Mouse (Mus musculus) kidney, embryonic 14.5 days (tissue): ENCODE measurements around the gene Ino80. TPM values are rescaled to one million over a fixed set of nuclear protein-coding genes. Genes with fewer than 3 reads are reported as not detected.
A peak's percentile ranks its signal among the peaks of the same experiment; 100 is the strongest.

Experiments used
- ATAC-seq: fragments of 200-750 bp; cut with Nextera tagmentation; 2 replicates; pipeline ENCODE4 v1.8.0; 2017; ENCODE audit warnings: moderate number of reproducible peaks, mild to moderate bottlenecking, moderate TSS enrichment, moderate library complexity; ENCODE audit not compliant: low FRiP score, low TSS enrichment
- H3K27ac ChIP-seq: fragments of 300-500 bp; sonication (generic); 2 replicates; pipeline ENCODE4 v1.5.1; 2014; ENCODE audit warnings: low read depth, mild to moderate bottlenecking, low read length, moderate library complexity, mixed read lengths
- H3K27me3 ChIP-seq: fragments of 300-500 bp; sonication (generic); 2 replicates; pipeline ENCODE4 v1.6.1; 2014; ENCODE audit warnings: mild to moderate bottlenecking, low read length; ENCODE audit not compliant: control insufficient read depth, insufficient read depth
- H3K36me3 ChIP-seq: fragments of 300-500 bp; sonication (generic); 2 replicates; pipeline ENCODE4 v1.6.1; 2014; ENCODE audit warnings: low read length, mixed read lengths; ENCODE audit not compliant: control insufficient read depth, insufficient read depth
- H3K4me1 ChIP-seq: fragments of 300-500 bp; sonication (generic); 2 replicates; pipeline ENCODE4 v1.6.1; 2014; ENCODE audit warnings: low read length, mixed read lengths; ENCODE audit not compliant: control insufficient read depth, insufficient read depth
- H3K4me2 ChIP-seq: fragments of 300-500 bp; sonication (generic); replicated peaks from 2 replicates; pipeline ENCODE4 v1.6.1; 2014; ENCODE audit warnings: low read depth, mild to moderate bottlenecking, low read length
- H3K4me3 ChIP-seq: fragments of 300-500 bp; sonication (generic); 2 replicates; pipeline ENCODE4 v1.5.1; 2014; ENCODE audit warnings: mild to moderate bottlenecking, low read length
- H3K9ac ChIP-seq: fragments of 300-500 bp; sonication (generic); 2 replicates; pipeline ENCODE4 v1.6.1; 2014; ENCODE audit warnings: low read depth, mild to moderate bottlenecking, low read length, moderate library complexity
- H3K9me3 ChIP-seq: fragments of 300-500 bp; sonication (generic); 2 replicates; pipeline ENCODE4 v1.6.1; 2016; ENCODE audit warnings: low read length; ENCODE audit not compliant: control insufficient read depth
- whole genome bisulfite sequencing: fragments of 180-500 bp; shearing (Covaris S2); extraction: QIAGEN DNeasy Blood & Tissue Kit; methylation state at CpG from one replicate; pipeline ENCODE4 v1.1.7; 2014; 5-methylcytosine and 5-hydroxymethylcytosine counted together
- polyA plus RNA-seq: library from polyadenylated mRNA; unstranded; fragments of >200 nt; fragmentation: Nextera tagmentation; extraction: Ambion mirVana; gene quantifications from 2 replicates; pipeline ENCODE4 v1.2.1, GENCODE M21; 2014

The Ino80 gene
- polyA plus RNA-seq, 1 experiment from 2014 or later: 8.4 TPM

DNA sequence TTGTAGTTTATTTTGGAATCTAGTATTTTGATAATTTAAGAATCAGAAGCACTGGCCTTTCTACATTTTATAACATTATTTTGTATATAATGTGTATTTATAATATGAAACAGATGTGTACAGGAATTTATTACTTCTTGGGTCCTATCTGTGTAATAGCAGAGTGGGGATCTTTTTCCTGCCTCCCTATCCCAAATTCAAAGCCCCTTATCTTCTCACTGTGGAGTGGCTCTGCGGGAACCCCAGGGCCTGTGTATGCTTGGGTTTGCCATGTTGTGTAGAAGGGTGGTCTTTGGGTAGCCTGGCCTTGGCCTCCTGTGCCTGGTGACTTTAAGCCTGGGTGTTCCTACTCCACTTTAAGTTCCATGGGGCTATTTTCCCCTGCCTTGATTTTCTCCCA, 142.0 kb downstream of the Ino80 start:
- ATAC-seq: no peak
- H3K27me3 ChIP-seq: peaks cover 10% of the 10 kb centered on the region
- no peaks in the 10 kb centered on the region for H3K9me3 ChIP-seq
- no peak overlapping the region for H3K27ac ChIP-seq
- H3K36me3 ChIP-seq: no peaks in the 10 kb centered on the region
- WGBS: 95% methylated on average over 1 of the region's 1 CpGs
- H3K4me3 ChIP-seq: no peak overlapping the region
- H3K9ac ChIP-seq: no peak overlapping the region
- no peak overlapping the region for H3K4me2 ChIP-seq
- peaks cover 3% of the 10 kb centered on the region; the same call in 1 of the 2 replicates for H3K4me1 ChIP-seq

DNA sequence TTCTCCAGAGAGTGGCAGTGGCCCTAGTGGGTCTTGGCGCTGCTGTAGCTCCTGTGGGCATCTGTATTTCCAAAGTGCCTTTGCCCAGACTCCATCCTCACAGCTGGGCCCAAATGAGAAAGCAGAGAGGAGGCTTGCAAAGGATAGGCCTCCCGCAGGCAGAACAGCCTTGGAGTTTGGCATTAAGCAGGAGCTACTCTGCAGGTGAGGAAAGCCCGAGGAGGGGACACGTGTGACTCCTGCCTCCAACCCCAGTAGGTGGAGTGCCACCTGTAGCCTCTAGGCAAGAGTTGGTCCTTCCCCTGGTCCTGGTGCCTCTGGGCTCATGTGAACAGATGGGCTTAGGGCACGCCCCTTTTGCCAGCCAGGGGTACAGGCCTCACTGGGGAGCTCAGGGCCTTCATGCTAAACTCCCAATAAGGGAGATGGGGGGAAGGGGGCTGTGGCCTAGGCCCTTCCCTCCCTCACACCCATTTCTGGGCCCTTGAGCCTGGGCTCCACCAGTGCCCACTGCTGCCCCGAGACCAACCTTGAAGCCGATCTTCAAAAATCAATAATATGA, 142.4 kb downstream of the Ino80 start:
- H3K4me1 ChIP-seq: peaks cover 3% of the 10 kb centered on the region; the same call in 1 of the 2 replicates
- no peak overlapping the region for H3K4me2 ChIP-seq
- H3K27me3 ChIP-seq: peaks cover 13% of the 10 kb centered on the region
- H3K9me3 ChIP-seq: no peaks in the 10 kb centered on the region
- H3K4me3 ChIP-seq: no peak overlapping the region
- no peak overlapping the region for H3K27ac ChIP-seq
- H3K36me3 ChIP-seq: no peaks in the 10 kb centered on the region
- 78% methylated on average over 7 of the region's 7 CpGs for WGBS
- H3K9ac ChIP-seq: no peak overlapping the region
- ATAC-seq: no peak

DNA sequence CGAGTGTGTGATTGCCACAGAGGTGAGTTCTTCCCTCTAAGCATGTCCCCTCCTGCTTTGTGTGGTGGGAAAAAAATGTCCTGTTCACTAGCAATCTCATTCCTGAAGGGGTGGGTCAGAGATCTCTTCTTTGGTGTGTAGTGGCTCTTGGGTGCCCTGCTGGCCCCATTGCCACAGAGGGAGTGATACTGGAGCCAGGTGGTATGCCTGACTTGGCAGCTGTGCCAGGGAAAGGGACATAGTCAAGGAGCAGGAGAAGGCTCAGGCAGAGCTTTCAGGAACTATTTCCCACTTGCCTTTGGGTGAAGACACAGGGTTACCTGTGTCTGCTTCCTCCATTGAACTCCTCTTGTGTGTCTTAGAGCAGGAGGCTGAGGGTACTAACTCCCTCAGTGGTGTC, 143.4 kb downstream of the Ino80 start:
- peaks cover 15% of the 10 kb centered on the region for H3K27me3 ChIP-seq
- no peak overlapping the region for H3K4me3 ChIP-seq

DNA sequence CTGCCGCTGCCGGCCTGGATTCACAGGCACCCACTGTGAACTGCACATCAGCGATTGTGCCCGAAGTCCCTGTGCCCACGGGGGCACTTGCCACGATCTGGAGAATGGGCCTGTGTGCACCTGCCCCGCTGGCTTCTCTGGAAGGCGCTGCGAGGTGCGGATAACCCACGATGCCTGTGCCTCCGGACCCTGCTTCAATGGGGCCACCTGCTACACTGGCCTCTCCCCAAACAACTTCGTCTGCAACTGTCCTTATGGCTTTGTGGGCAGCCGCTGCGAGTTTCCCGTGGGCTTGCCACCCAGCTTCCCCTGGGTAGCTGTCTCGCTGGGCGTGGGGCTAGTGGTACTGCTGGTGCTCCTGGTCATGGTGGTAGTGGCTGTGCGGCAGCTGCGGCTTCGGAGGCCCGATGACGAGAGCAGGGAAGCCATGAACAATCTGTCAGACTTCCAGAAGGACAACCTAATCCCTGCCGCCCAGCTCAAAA, 145.3 kb downstream of the Ino80 start:
- Histone ChIP-seq H3K9me3 (no peaks in the 10 kb centered on the region), H3K36me3 (no peaks in the 10 kb centered on the region), H3K9ac (no peak overlapping the region), H3K27me3 (peaks cover 35% of the 10 kb centered on the region), H3K27ac (no peak overlapping the region), H3K4me3 (no peak overlapping the region), H3K4me1 (no peaks in the 10 kb centered on the region), H3K4me2 (no peak overlapping the region)
- ATAC-seq: no peak
- 77% methylated on average over 24 of the region's 24 CpGs for WGBS

More for the DNA sequence above, 143.4 kb downstream of the Ino80 start:
- no peaks in the 10 kb centered on the region for H3K36me3 ChIP-seq
- no peak overlapping the region for H3K9ac ChIP-seq
- H3K4me2 ChIP-seq: no peak overlapping the region
- H3K9me3 ChIP-seq: no peaks in the 10 kb centered on the region
- H3K4me1 ChIP-seq: peaks cover 3% of the 10 kb centered on the region; the same call in 1 of the 2 replicates
- WGBS: 44% methylated on average over 1 of the region's 1 CpGs
- ATAC-seq: no peak
- H3K27ac ChIP-seq: no peak overlapping the region

DNA sequence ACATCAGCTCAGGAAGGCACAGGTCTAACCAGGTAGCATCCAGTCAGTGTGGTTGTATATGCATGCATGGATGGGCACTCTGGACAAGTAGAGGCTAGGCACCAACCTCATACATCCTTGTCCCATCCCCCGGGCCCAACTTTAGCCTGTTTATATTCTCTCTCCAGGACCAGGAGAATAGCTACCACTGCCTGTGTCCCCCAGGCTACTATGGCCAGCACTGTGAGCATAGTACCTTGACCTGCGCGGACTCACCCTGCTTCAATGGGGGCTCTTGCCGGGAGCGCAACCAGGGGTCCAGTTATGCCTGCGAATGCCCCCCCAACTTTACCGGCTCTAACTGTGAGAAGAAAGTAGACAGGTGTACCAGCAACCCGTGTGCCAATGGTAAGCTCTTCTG, 146.7 kb downstream of the Ino80 start:
- Histone ChIP-seq H3K27me3 (peaks cover 49% of the 10 kb centered on the region), H3K4me2 (no peak overlapping the region)

DNA sequence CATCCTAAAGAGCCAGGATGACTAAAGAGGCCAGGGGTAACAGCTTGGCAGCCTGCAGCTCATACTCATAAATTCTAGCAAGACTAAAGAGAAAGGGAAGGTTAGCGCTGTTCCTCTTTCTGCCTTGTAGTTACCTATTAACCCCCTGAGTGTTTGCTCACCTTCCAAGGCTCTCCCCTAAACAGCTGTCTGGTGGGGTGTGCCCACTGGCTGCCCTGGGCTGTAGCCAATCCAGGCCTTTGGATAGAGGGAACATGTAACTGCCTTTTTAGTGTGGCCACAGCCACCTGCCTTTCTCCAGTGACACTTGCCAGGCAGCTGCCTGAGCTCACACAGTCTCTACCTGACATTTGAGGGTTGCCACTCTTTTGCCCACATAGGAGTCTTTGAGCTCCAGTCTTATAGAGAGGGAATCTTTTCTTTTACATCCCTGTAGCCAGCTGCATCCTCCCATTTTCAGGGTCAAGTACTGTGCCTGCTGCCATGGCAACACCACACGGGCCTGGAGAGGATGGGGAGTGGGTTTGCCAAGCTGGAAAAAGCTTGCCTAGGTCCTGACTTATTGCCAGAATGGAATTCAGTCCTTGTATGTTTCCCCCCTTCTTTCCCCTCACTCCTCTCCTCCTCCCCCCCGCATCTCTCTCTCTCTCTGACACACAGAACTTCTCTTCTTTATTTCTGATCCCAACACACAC, 148.2 kb downstream of the Ino80 start:
- WGBS: 46% methylated on average over 3 of the region's 3 CpGs
- Histone ChIP-seq H3K27ac (no peak overlapping the region), H3K27me3 (peaks cover 64% of the 10 kb centered on the region), H3K9ac (no peak overlapping the region), H3K36me3 (no peaks in the 10 kb centered on the region), H3K4me1 (peaks cover 26% of the 10 kb centered on the region), H3K4me2 (peak overlapping the region; percentile 75; the same call in 1 of the 2 replicates), H3K4me3 (no peak overlapping the region), H3K9me3 (no peaks in the 10 kb centered on the region)
- no peak for ATAC-seq

More for the DNA sequence above, 146.7 kb downstream of the Ino80 start:
- Histone ChIP-seq H3K4me3 (no peak overlapping the region), H3K9ac (no peak overlapping the region), H3K36me3 (no peaks in the 10 kb centered on the region), H3K4me1 (peaks cover 13% of the 10 kb centered on the region), H3K27ac (no peak overlapping the region), H3K9me3 (no peaks in the 10 kb centered on the region)
- 92% methylated on average over 8 of the region's 8 CpGs for WGBS
- ATAC-seq: no peak

DNA sequence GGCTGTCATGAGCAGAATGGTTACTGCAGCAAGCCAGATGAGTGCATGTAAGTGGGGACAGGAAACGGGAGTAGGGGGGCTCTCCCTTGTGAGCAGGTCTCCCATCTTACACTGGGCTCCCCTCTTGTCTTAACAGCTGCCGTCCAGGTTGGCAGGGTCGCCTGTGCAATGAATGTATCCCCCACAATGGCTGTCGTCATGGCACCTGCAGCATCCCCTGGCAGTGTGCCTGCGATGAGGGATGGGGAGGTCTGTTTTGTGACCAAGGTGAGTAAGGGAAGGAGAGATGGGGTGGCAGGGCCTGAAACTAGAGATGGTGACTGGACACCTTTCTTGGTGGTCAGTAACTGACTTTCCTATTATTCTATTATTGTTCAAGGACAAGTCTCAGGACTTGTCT, 148.9 kb downstream of the Ino80 start:
- Histone ChIP-seq H3K27me3 (peaks cover 71% of the 10 kb centered on the region), H3K9me3 (no peaks in the 10 kb centered on the region), H3K4me2 (peak overlapping the region; percentile 75; the same call in 1 of the 2 replicates), H3K36me3 (no peaks in the 10 kb centered on the region), H3K4me1 (peaks cover 31% of the 10 kb centered on the region), H3K9ac (no peak overlapping the region), H3K27ac (no peak overlapping the region), H3K4me3 (peak overlapping the region; percentile 51; the same call in 1 of the 2 replicates)
- no peak for ATAC-seq
- WGBS: 37% methylated on average over 5 of the region's 5 CpGs

DNA sequence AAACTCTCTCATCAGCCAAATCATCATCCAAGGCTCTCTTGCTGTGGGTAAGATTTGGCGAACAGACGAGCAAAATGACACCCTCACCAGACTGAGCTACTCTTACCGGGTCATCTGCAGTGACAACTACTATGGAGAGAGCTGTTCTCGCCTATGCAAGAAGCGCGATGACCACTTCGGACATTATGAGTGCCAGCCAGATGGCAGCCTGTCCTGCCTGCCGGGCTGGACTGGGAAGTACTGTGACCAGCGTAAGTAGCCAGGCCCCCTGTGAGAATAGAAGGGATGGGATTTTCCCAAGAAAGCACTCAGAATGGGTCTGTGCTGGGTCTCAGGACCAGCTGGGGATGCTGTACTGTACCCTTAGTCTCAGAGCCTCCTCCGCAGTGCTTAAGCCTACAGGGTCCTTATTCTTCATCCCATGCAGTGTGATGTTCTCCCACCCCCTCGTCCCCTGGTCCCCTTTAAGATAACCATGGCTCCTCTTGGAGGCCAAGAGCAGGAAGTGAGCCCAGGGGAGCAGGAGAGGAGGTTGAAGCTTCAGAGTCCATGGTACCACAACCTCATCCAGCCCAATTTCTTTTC, 149.5 kb downstream of the Ino80 start:
- no peaks in the 10 kb centered on the region for H3K36me3 ChIP-seq
- H3K27ac ChIP-seq: no peak overlapping the region
- H3K9ac ChIP-seq: no peak overlapping the region
- no peak for ATAC-seq
- H3K9me3 ChIP-seq: no peaks in the 10 kb centered on the region
- 17% methylated on average over 11 of the region's 11 CpGs for WGBS
- peak overlapping the region; percentile 75; the same call in 1 of the 2 replicates for H3K4me2 ChIP-seq
- peaks cover 31% of the 10 kb centered on the region for H3K4me1 ChIP-seq
- peak overlapping the region; percentile 51 for H3K4me3 ChIP-seq
- H3K27me3 ChIP-seq: peaks cover 76% of the 10 kb centered on the region

DNA sequence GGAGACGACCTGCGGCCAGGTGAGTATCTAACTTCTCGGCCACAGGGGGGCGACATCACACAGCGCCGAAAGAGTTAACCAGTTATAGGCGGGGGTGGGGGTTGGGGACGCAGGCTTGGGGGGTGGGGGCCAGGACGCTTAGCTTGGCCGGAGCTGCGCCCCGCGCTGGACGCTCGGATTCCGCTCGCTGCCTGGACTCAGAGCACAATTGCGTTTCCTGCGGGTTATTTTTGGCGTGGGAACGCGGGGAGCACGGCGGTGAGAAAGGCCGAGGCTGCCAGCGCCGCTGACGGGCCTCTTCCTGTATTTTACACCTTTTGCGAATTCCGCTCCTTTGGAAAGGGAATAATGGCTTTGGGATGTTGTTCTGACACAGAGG, 150.4 kb downstream of the Ino80 start:
- no peak overlapping the region for H3K27ac ChIP-seq
- H3K36me3 ChIP-seq: no peaks in the 10 kb centered on the region
- H3K4me3 ChIP-seq: peak overlapping the region; percentile 51
- peak overlapping the region; percentile 55 for H3K9ac ChIP-seq
- H3K4me2 ChIP-seq: peak overlapping the region; percentile 75
- H3K27me3 ChIP-seq: peaks cover 82% of the 10 kb centered on the region
- WGBS: under 1% methylated on average over 30 of the region's 30 CpGs
- H3K9me3 ChIP-seq: no peaks in the 10 kb centered on the region
- H3K4me1 ChIP-seq: peaks cover 38% of the 10 kb centered on the region
- peak; percentile 20; the same call in 1 of the 2 replicates for ATAC-seq
